Mouse (Mus musculus) lung, postnatal 36 days (tissue): Measurements from ENCODE around the gene Zfhx3.

Experiments used
- DNase-seq: peaks from one replicate; pipeline ENCODE4 v3.0.0; 2022; ENCODE audit warnings: mixed read lengths

Gene Zfhx3

GRCm38 (mm10) chr8:108022404-108022803, 80.0 kb downstream of the Zfhx3 start:
- DNase-seq: no peak

- DNase-seq: no peak
Observed at GRCm38 (mm10) chr8:108024331-108024730, 81.9 kb downstream of the Zfhx3 start.

GRCm38 (mm10) chr8:108025249-108025648, 82.8 kb downstream of the Zfhx3 start:
- no peak for DNase-seq

DNA sequence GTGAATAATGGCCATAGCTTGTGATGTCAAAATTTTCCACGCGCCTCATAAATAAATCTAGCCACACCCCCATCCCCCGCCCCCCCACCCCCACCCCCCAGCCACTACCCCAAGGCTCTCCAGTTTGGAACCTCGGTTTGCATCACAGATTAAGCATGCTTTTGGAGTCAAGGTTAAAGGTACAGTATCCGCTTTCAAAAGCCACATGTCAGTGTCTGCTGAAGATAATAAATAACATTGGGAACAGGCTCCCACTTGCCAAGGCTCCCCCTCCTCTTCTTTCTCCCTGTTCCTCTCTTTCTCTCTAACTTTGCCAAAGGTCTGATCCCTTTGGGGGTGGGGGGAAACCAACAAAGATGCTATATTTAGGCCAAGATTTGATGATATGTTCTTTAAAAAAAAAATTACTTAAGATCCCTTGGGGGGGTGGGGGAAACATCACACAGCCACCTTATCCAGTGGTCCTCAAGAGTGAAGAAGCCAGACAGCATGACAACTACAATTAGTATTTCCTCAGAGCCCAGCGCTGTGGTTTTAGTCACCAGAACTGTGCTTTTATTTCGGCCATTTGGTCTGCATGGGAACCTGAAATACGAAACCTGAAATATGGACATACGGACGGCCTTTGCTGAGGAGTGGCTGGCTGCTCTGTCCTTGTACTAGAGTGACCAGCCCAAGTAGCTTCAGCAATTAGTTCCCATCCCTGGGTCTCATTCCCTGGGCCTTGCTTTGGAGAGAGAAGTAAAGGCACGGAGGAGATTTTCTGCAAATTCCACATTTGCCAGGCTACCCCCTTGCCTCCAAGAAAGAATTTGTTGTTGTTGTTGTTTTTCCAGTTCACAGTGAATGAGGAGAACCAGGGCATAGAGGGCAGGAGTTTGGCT, 84.4 kb downstream of the Zfhx3 start:
- no peak for DNase-seq

- no peak for DNase-seq
Observed at GRCm38 (mm10) chr8:108027561-108028025, 85.1 kb downstream of the Zfhx3 start.

DNA sequence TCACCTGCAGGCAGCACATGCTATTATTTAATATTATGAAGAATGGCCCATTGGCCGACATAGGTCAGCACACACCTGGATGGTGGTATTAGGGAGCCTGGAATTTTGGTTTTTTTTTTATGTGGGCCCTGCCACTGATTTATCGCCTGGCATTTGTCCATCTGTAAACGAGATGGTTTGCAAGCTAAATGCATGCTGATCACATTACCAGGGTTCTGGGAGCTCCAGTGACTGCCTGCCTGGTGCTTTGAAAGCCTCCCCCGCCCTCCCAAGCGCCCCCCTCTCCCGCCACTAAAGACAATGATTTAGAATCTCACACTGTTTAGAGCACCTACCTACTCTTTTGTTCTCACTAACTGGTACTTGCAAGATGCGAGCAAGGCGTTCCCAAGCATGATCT, 86.0 kb downstream of the Zfhx3 start:
- no peak for DNase-seq

DNA sequence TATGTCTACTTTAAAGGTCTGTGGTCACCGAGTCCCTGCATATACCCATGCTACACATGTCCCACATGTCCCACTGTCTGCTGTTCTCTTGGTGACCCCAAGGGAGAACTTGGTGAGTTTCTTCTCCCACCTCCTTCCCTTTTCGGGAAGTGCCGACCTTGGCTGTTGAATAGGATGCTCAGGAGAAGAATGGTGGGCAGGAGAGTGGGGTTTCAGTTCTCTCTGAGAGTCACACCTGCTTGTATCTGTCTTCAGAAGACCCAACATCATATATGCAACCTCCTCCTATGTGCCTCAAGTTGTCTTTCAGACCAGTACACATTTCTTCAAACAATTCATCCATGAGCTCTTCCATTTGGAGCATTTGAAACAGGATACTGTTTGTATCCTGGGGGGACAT, 88.7 kb downstream of the Zfhx3 start:
- no peak for DNase-seq

DNA sequence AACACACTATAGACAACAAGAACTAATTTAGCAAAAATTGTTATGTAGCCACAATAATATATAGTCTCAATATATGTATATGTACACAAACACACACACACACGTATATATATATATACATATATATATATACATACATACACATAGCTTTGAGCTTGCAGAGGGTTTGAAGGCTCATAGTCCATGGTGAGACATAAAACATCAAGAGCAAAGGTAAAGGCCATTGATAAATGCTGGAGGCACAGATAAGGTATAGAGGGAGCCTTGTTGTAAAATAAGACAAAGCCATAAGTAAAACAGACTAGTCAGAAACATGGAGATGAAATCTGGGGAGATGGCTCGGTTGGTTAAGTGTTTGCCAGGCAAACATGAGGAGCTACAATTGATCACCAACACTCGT, 91.6 kb downstream of the Zfhx3 start:
- no peak for DNase-seq

DNA sequence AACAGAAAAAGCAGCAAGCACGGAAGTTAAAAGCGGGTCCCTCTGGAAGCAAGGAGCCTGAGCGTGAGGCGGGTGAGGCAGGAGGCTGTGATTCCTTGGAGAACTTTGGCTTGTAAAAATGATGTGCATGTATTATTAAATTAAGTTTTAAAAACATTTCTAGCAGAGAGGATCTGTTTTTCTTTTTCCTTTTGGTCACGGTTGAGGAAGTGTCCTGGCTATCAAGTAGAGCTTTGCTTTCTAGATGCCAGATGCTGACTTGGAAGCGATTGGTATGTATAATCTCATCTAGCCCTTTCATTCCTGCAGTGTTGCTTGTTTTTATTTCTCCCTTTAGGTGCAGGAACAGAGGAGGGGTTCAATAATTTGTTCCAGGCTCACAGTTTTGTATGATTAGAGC, 92.3 kb downstream of the Zfhx3 start:
- no peak for DNase-seq

GRCm38 (mm10) chr8:108043618-108044017, 101.2 kb downstream of the Zfhx3 start:
- DNase-seq: no peak

GRCm38 (mm10) chr8:108044185-108044584, 101.7 kb downstream of the Zfhx3 start:
- DNase-seq: no peak

DNA sequence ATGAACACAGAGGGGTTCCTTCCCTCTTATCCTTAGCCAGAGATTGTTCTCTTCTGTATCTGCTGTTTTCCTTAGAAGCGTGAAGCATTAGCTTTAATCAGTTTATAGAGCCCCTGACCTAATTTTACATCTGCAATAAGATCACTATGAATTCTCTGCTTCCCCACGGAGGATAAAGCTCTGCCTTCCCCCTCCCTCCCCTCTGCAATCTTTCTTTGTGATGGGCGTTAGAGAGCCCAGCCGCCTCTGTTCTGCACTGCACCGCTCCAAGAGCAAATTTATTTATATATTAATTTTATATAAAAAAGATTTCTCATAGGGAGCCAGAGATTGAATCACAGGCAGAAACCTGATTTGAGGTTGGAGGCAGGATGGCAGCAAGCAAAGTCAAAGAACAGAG, 113.8 kb downstream of the Zfhx3 start:
- DNase-seq: no peak

DNA sequence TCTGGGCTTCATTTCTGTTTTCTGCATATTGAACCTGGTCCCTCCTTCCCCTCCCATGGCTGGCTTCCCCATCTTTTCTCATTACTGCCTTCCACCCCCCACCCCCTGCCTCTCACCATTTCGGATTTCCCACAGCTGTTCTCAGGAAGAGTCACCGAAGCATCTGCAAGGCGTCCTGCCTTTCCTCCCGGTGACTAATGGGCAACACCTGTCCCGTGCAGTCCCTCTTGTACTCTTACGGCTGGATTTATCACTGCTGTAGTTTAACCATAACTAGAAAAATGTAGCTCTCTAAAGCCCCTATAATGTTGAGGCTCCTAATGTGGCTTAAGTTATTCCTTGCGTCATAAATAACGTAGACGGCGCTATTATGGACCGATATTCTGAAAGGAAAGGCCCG, 119.5 kb downstream of the Zfhx3 start:
- no peak for DNase-seq

GRCm38 (mm10) chr8:108067111-108067510, 124.7 kb downstream of the Zfhx3 start:
- DNase-seq: no peak

DNA sequence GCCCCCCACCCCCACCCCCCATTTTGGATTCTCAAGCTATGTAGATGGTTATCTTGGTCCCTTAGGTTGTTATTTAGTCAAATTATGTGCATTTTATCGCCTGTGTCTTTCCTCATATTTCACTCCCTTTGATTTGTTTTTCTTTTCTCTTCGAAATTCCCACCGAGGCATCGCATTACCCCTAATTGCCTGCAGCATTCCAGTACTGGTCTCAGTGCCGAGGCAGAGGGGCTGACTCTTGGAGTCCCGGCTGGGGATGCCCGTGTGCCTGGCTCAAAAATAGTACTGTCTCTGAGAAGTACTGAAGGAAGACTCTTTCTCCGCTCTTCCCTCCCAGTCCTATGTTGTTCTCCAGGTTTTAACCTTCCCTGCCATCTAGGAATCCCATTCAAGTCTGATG, 125.8 kb downstream of the Zfhx3 start:
- no peak for DNase-seq

DNA sequence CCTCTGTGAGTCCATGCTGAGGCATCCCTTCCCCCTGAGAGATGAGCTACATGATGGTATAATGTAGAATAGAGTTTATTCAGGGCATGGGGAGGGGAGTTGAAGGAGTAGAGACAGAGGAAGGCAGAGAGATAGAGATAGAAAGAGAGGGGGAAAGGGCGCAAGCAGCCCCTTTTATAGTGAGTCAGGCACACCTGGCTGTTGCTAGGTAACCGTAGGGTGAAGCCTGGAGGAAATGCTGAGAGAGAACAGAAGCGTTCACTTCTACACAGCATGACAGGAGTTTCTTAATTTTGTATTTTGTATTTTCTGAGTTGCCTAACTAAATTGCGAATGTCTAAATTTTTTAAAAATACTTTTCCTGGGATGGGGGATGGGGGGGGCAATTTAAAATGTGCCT, 128.0 kb downstream of the Zfhx3 start:
- DNase-seq: no peak

DNA sequence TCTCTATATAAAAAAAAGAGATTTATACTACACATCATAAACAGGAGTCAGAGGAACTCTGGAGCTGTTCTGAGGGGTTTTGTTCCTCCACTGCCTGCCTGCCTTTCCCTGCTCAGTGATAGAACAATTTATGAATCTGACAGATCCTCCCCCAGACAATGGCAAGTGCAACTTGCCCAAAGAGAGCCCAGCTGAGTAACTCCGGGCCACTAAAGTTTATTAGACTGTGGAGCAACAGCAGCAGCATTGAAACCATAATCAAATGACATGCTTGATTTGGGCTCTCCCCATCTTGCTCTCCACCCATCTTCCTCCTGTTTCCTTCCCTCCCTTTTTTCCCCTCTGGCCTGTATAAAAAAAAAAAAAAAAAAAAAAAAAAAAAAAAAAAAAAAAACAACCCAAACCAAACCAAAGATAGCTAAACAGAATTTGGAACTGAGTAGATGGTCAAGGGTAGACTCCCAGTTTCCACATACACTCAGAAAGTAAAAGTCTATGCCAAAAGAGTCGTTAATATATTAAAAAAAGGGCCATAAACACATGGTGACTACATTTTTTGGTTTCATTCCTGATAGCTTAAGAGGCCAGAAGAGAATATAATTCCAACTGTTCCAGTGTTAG, 129.8 kb downstream of the Zfhx3 start:
- DNase-seq: no peak

DNA sequence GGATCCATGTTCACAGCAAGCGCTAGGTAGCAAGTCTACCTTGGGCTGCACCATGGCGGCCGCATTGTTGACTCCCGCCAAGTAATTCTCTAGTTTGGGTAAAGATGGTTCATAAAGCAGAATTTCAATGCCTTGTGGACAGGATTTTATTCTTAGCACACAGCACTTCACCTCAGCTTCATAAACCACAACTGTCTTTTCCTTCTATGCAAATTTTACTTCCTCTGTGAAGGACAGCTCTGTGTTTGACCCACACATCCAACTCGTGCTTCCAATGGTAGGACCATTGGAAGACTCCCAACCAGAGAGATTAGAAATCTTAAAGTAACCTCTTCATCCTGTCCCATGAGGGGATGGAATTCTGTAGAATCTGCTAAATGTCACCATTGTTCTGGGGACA, 130.4 kb downstream of the Zfhx3 start:
- DNase-seq: no peak

DNA sequence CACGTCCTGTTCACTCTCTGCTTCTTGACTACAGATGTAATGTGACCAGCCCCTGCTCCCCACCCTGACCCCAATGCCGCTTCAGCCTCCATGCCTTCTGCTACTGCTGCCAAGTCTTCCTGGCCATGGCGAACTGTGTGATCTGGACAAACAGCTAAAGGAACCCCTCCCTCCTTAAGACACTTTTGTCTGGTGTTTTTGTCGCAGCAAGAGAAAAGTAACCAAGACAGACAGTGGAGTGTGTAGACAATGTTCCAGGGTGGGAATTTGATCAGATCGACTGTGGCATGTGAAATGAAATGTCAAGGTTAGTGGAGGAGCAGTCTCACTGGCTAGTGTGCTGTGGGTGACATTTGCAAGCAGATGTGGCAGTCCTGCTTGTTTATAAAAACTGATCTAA, 132.7 kb downstream of the Zfhx3 start:
- no peak for DNase-seq

DNA sequence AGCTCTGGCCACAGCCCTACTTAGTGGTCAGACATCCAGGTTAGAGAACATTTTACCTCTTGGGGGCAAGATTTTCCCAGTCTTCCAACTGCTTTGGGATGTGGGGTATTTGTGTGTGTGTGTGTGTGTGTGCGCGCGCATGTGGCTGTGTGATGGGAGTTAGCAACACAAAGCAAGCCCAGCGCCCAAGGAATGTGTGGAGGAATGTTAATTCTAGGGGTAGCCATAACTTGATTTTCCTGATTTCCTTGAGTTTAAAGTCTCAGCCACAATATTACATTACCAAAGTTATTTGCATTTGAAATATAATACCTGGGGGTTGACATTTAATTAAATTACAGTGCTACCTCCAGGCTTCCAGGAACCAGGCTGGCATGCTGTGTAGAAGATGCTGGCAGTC, 136.3 kb downstream of the Zfhx3 start:
- no peak for DNase-seq

DNA sequence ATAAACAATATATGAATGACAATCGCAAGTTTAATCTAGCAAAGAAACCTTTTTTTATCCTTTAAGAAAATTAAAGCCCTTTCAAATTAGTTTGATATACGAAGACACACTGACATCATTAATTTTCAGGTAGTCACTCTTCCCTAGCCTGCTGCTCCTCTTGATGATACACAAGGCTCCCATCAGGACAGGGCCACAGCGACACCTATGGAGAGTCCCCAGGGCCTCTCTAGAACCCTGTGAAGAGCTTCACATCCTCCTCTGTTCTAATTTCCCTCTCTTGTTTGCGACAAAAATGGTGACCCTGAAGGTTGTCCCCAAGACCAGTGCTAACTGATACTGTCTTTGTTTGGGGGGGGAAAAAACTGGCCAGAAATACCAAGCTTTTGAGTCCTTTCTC, 144.5 kb downstream of the Zfhx3 start:
- peak; percentile 3 for DNase-seq

DNA sequence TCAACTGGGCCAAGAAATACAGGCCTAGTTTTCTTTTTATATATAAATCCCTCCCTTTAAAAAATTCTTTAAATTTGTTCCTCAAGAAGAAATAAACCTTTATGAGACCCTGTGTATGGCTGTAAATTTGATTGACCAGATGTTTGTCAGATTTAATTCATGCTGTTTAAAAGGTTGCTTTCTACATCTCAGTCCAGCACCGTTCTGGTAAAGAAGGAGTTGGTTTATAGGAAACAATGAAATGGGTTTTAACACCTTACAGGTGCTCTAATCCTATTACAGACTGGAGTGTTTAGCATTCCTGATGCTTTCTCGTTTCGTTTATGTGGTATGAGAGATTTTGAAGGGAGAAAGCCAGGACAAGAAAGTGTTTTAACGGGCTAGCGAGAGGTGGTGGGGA, 147.2 kb downstream of the Zfhx3 start:
- DNase-seq: no peak

DNA sequence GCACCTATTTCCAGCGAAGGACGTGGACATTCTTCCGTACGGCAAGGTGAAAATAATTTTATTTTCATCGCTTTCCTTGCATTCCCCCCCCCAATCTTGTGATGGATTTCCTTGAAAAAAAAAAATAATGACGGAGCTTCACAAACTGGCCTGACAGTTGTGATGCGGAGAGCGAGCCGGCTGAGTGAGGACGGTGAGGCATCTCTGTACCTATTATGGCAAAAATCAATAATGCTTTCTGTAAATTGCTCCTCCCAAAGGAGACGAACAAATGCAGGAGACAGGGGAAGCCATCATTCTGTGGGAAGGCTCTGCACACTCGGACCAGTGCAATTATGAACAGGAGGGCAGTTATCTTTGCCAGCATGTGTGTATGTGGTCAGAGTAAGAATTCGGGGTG, 156.2 kb downstream of the Zfhx3 start:
- DNase-seq: no peak

GRCm38 (mm10) chr8:108101131-108101530, 158.7 kb downstream of the Zfhx3 start:
- DNase-seq: peak; percentile 48
